Mouse (Mus musculus) layer of hippocampus, adult 2 months (tissue): ENCODE measurements around the gene Cipc. TPM values are rescaled to one million over a fixed set of nuclear protein-coding genes. Genes with fewer than 3 reads are reported as not detected.

Experiments used
- DNase-seq, 2 experiments: peaks; one replicate each; pipeline ENCODE4 v3.0.0; 2022; ENCODE audit warnings: low spot score in 2 of 2
- H3K27ac ChIP-seq: fragments of 200-600 bp; 2 replicates; pipeline ENCODE4 v1.8.1; 2022
- H3K4me3 ChIP-seq: fragments of 200-600 bp; 2 replicates; pipeline ENCODE4 v1.8.1; 2022; ENCODE audit warnings: mild to moderate bottlenecking
- CTCF ChIP-seq: fragments of 200-600 bp; conservative IDR thresholded peaks from 2 replicates; pipeline ENCODE4 v1.8.1; 2022; ENCODE audit warnings: antibody characterized with exemption, mild to moderate bottlenecking, moderate library complexity
- total RNA-seq, 2 experiments: library from RNA; stranded (reverse); gene quantifications; 2 replicates each; pipeline ENCODE4 v1.2.3; 2021

The Cipc gene
- total RNA-seq, 2 experiments from 2014 or later = 73.4 to 83.6 TPM

DNA sequence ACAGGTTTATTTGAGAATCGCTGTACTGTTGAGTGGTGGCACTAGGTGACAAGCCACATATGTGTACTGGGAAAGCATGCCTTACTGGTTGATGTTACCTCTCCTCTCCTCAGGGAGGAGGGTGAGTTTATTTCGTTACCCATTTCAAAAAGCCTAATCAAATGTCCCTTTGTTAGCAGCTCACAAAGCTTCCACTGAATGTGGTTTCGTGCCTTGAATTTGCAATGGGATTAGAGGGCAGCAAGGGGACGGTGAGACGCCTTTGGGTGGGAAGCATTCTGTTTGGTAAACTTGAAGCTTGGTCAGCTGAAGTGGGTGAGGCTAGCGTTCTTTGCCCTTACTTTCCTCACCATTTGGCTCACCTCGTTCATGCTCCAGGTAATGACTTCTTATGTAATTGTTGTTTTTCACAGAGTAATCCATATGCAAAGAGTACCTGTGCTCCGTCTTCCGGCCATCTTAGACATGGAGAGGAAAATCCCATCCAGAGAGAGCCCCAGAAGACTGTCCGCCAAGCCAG is 5.5 kb downstream of the Cipc start:
- no peak; the same call in 1 of the 2 replicates for TF ChIP-seq CTCF
- Histone ChIP-seq H3K4me3 (peak overlapping the region; percentile 42), H3K27ac (peak overlapping the region; percentile 87)

DNA sequence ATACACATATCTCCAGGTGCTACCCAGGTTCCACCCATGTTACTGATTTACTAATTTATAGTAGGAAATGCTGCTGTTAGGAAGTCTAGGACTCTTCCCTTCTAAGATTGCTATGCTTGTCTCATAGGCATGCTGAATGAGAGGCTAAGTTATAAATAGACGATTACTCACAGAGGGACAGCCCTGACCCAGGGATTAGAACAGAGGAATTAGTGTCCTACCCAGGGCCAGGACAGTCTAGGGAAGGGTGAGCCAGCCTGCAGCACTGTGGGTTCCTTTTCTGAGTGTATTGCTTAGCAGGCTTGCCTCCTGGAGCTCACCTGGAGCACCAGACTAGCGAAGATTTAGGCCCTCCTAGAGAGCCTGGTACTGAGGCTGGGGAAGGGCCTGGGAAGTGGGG is 9.1 kb downstream of the Cipc start:
- H3K27ac ChIP-seq = peak overlapping the region; percentile 24
- TF ChIP-seq CTCF = no peak

More for the DNA sequence above, 5.5 kb downstream of the Cipc start:
- DNase-seq = no peak

GRCm38 (mm10) chr12:86958558-86958957 is 11.7 kb downstream of the Cipc start:
- no peak for TF ChIP-seq CTCF
- Histone ChIP-seq H3K4me3 (no peak overlapping the region), H3K27ac (peak overlapping the region; percentile 8; the same call in 1 of the 2 replicates)
- no peak for DNase-seq

More for the DNA sequence above, 9.1 kb downstream of the Cipc start:
- no peak overlapping the region for H3K4me3 ChIP-seq
- no peak for DNase-seq

GRCm38 (mm10) chr12:86959661-86960060 is 12.8 kb downstream of the Cipc start:
- no peak overlapping the region for H3K27ac ChIP-seq
- no peak overlapping the region for H3K4me3 ChIP-seq
- no peak for DNase-seq
- no peak for TF ChIP-seq CTCF

DNA sequence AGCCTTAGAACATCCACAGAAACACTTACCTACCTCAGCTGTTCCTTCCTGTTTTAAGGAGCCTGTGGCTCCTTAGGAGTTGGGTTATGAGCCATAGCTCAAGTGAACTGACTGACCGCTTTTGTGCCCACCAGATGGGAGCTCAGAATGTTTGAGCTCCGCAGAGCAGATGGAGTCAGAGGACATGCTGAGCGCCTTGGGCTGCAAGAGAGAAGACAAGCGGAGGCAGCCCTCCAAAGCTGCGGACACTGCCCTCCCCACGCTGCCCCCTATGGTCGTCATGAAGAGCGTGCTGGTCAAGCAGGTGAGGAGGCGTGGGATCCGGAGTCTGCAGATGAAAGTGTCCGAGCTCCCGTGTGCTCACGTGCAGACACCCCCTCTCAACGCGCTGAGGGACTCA is 13.3 kb downstream of the Cipc start:
- TF ChIP-seq CTCF = peak; percentile 18; the same call in 1 of the 2 replicates
- Histone ChIP-seq H3K4me3 (no peak overlapping the region), H3K27ac (no peak overlapping the region)
- DNase-seq = no peak

GRCm38 (mm10) chr12:86960791-86961335 is 14.0 kb downstream of the Cipc start:
- no peak for TF ChIP-seq CTCF
- Histone ChIP-seq H3K27ac (peak overlapping the region; percentile 23; the same call in 1 of the 2 replicates), H3K4me3 (no peak overlapping the region)
- no peak for DNase-seq

- TF ChIP-seq CTCF = no peak
- H3K27ac ChIP-seq = 0 out of 2 replicates have a peak overlapping the region, but pooled peaks have one; percentile 23
- DNase-seq = no peak
- H3K4me3 ChIP-seq = no peak overlapping the region
Measured at GRCm38 (mm10) chr12:86961589-86962344, 14.9 kb downstream of the Cipc start.

DNA sequence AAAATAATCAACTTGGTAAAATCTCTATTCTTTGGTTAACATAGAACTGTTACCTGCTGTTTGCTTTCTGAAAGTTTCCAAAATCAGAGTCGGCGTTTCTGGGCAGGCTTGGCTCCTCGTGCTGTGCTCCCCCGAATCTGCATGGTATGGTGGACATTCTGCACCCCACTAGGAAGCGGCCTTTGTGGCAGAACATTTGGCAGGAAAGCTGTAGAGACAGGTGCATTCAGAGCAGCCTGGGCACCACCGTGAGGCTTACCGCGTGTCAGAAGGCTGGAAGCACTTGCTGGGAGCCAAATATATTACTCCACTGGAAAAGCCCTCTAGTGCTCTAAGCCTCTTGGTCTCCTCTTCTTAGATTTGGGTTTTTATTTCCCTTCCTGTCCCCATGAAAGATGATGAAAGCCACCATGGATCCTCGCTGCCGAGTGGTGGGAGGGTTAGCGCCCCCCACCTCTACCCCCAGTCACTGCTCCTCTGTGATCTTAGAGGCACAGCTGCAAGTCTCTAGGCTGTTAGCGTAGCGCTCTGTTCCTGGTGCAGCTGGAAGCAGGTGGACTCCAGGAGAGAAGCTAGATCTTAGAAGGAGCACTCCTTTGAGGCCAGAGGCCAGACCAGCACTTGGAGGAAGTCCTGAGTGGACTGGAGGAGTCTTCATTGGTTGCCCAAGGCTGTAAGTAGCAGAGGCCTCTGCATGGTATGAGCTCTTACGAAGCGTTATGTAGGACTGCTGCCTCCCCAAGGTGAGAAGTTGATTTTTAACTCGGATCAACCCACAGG is 17.6 kb downstream of the Cipc start:
- DNase-seq = no peak
- H3K27ac ChIP-seq = peak overlapping the region; percentile 56
- TF ChIP-seq CTCF = no peak
- H3K4me3 ChIP-seq = no peak overlapping the region

- no peak for DNase-seq
- no peak for TF ChIP-seq CTCF
- Histone ChIP-seq H3K4me3 (no peak overlapping the region), H3K27ac (peak overlapping the region; percentile 69)
Measured at GRCm38 (mm10) chr12:86965237-86965799, 18.5 kb downstream of the Cipc start.

DNA sequence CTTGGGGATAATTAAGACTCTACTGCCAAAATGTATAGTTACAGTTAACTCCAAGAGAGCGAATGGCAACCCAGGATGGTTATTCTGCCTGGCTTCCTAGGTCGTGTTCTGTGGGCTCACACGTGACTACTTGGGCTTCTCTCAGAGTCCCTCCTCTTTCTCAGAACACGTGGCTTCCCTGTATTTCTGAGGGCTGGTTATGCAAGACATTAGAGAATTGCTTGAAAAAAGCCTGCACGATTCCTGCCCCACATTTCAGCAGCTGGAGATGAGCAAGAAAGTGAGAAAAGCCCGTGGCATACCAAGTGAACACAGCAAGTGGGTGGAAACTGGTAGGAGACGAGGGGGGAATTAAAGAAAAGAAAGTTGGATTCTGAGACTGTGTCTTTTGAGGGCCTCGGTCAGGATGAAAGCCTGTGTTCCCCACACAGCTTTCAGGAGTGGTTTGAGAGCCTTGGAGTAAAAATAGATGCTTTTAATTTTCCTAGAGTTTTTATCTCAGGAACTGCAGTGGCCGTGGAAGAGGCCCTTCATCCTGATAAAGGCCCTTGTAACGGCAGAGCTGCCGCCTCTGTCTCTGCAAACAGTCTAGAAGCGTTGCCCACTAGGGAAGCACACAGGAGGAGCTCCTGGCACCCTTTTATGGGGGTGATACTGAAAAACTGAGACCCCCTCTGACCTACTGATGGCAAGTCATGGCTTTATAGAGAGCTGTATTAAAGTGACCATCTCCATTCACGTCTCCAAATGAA is 21.8 kb downstream of the Cipc start:
- DNase-seq = peak; percentile 36 to 68
- Histone ChIP-seq H3K27ac (peak overlapping the region; percentile 75), H3K4me3 (no peak overlapping the region)
- TF ChIP-seq CTCF = no peak

GRCm38 (mm10) chr12:86969220-86969601 is 22.4 kb downstream of the Cipc start:
- DNase-seq = no peak
- TF ChIP-seq CTCF = no peak
- Histone ChIP-seq H3K4me3 (no peak overlapping the region), H3K27ac (peak overlapping the region; percentile 75)

DNA sequence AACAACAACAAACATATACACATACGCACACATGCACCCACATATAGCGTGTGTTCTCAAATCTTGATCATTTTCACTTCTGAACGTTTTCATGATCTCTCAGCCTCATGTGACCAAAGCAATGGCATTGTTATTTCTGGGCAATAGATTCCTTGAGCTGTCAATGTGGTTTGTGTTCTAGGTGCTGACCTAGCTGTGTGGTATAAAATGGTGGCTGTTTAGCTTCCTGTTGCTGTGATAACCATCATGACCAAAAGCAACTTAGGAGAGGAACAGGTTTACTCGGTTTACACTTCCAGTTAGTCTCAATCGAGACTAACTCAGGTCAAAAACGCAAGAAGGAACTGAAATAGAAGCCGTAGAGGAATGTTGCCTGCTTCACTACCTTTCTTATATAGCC is 24.2 kb downstream of the Cipc start:
- Histone ChIP-seq H3K4me3 (no peak overlapping the region), H3K27ac (no peak overlapping the region)
- TF ChIP-seq CTCF = no peak
- DNase-seq = no peak
